Mouse (Mus musculus) small intestine, adult 2 months (tissue): ENCODE results near the gene Panx3. TPM values are rescaled to one million over a fixed set of nuclear protein-coding genes. Genes with fewer than 3 reads are reported as not detected.

Source experiments
- H3K27ac ChIP-seq: fragments of 200-500 bp; 2 replicates; pipeline ENCODE4 v1.5.1; 2012; ENCODE audit warnings: low read depth, low read length, control low read depth, inconsistent platforms; ENCODE audit not compliant: insufficient read depth
- H3K27me3 ChIP-seq: fragments of 200-500 bp; 2 replicates; pipeline ENCODE4 v1.6.1; 2012; ENCODE audit warnings: mild to moderate bottlenecking, moderate library complexity, low read length, inconsistent platforms; ENCODE audit not compliant: control insufficient read depth, insufficient read depth
- H3K36me3 ChIP-seq: fragments of 200-500 bp; 2 replicates; pipeline ENCODE4 v1.6.1; 2012; ENCODE audit warnings: mild to moderate bottlenecking, low read length, control low read depth, inconsistent platforms; ENCODE audit not compliant: control insufficient read depth, insufficient read depth
- H3K4me1 ChIP-seq: fragments of 200-500 bp; 2 replicates; pipeline ENCODE4 v1.6.1; 2012; ENCODE audit warnings: low read length, inconsistent platforms, mixed read lengths; ENCODE audit not compliant: control insufficient read depth, insufficient read depth, insufficient read length
- H3K4me3 ChIP-seq: fragments of 200-500 bp; 2 replicates; pipeline ENCODE4 v1.5.1; 2012; ENCODE audit warnings: low read depth, mild to moderate bottlenecking, control low read depth, inconsistent platforms, low read length, moderate library complexity
- CTCF ChIP-seq: fragments of 200-500 bp; IDR thresholded peaks from 2 replicates; pipeline ENCODE4 v1.5.1; 2012; ENCODE audit warnings: low read depth, mild to moderate bottlenecking, control low read depth, inconsistent platforms, low read length, moderate library complexity, mixed read lengths; ENCODE audit not compliant: insufficient replicate concordance, insufficient read length; ENCODE audit errors: extremely low read depth
- POLR2A ChIP-seq: fragments of 200-500 bp; IDR thresholded peaks from 2 replicates; pipeline ENCODE4 v1.6.1; 2012; ENCODE audit warnings: low read depth, mild to moderate bottlenecking, control low read depth, inconsistent platforms, low read length, moderate library complexity
- WGBS: fragments of 180-500 bp; shearing (Covaris S2); methylation state at CpG from one replicate; pipeline ENCODE4 v1.1.7; 2018; 5-methylcytosine and 5-hydroxymethylcytosine counted together
- polyA plus RNA-seq: library from polyadenylated mRNA; depleted of rRNA; stranded (reverse); fragments of >200 nt; gene quantifications from 2 replicates; pipeline ENCODE4 v1.2.3, GENCODE M21; 2012; rRNA removed

Gene Panx3
- polyA plus RNA-seq, 1 experiment = not detected

- TF ChIP-seq POLR2A (no peak), CTCF (no peak)
- Histone ChIP-seq H3K27me3 (no peaks in the 10 kb centered on the region), H3K27ac (no peak overlapping the region), H3K36me3 (peaks cover 23% of the 10 kb centered on the region), H3K4me3 (no peak overlapping the region), H3K4me1 (no peaks in the 10 kb centered on the region)
- WGBS = 79% methylated on average over 1 of the region's 1 CpGs
Observed at GRCm38 (mm10) chr9:37624502-37624901, 44.5 kb downstream of the Panx3 start.

- Histone ChIP-seq H3K4me3 (no peak overlapping the region), H3K4me1 (no peaks in the 10 kb centered on the region), H3K27ac (no peak overlapping the region), H3K36me3 (peaks cover 20% of the 10 kb centered on the region), H3K27me3 (no peaks in the 10 kb centered on the region)
- WGBS = 91% methylated on average over 3 of the region's 3 CpGs
- no peak for TF ChIP-seq POLR2A
- TF ChIP-seq CTCF = no peak
Observed at GRCm38 (mm10) chr9:37623981-37624380, 45.1 kb downstream of the Panx3 start.

- H3K36me3 ChIP-seq = peaks cover 14% of the 10 kb centered on the region
- TF ChIP-seq CTCF = no peak
- TF ChIP-seq POLR2A = no peak
- WGBS = 89% methylated on average over 6 of the region's 6 CpGs
- H3K27me3 ChIP-seq = no peaks in the 10 kb centered on the region
- H3K4me3 ChIP-seq = no peak overlapping the region
- H3K4me1 ChIP-seq = no peaks in the 10 kb centered on the region
- H3K27ac ChIP-seq = no peak overlapping the region
Observed at GRCm38 (mm10) chr9:37621290-37621689, 47.7 kb downstream of the Panx3 start.

DNA sequence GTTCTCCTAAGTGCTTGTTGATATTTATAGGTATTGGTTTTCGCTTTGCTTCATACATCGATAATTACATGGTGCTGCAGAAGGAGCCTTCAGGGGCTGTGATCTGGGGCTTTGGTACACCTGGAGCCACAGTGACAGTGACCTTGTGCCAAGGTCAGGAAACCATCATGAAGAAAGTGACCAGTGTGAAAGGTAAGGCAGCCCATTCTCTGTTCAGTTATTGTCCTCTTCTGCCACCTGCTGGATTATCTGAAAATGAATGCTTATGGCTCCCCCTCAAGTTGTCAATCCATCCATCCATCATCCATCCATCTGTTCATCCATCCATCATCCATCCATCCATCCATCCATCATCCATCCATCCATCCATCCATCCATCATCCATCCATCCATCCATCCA is 52.3 kb downstream of the Panx3 start:
- no peak overlapping the region for H3K4me3 ChIP-seq
- no peaks in the 10 kb centered on the region for H3K4me1 ChIP-seq
- 58% methylated on average over 2 of the region's 2 CpGs for WGBS
- H3K27ac ChIP-seq = no peak overlapping the region
- TF ChIP-seq CTCF = peak; percentile 41; the same call in 1 of the 2 replicates
- TF ChIP-seq POLR2A = no peak
- H3K27me3 ChIP-seq = no peaks in the 10 kb centered on the region
- H3K36me3 ChIP-seq = 0 out of 2 replicates have a peak, but pooled peaks cover 1% of the 10 kb centered on the region

DNA sequence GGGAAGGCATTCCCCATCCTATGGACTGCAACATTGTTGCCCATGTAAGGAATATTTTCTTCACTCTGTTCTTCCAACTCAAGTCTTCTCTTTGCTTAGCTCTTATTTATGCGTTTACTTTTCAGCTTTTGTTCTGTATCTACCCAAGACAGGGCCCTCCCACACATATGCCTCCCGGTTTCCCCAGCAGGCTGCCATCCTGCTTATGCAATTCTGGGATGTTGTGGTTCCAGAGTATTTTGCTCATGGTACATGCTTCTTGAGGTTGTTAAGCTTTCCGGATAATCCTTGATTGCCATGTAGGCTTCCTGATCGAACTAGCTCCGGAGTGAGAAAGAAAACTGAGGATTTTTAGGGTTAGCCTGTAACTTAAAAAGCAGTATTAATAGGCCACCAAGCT is 53.8 kb downstream of the Panx3 start:
- H3K27ac ChIP-seq = no peak overlapping the region
- H3K27me3 ChIP-seq = no peaks in the 10 kb centered on the region
- H3K4me1 ChIP-seq = no peaks in the 10 kb centered on the region
- no peak overlapping the region for H3K4me3 ChIP-seq
- TF ChIP-seq POLR2A (no peak), CTCF (no peak)
- WGBS = 87% methylated on average over 5 of the region's 5 CpGs
- 0 out of 2 replicates have a peak, but pooled peaks cover 1% of the 10 kb centered on the region for H3K36me3 ChIP-seq

DNA sequence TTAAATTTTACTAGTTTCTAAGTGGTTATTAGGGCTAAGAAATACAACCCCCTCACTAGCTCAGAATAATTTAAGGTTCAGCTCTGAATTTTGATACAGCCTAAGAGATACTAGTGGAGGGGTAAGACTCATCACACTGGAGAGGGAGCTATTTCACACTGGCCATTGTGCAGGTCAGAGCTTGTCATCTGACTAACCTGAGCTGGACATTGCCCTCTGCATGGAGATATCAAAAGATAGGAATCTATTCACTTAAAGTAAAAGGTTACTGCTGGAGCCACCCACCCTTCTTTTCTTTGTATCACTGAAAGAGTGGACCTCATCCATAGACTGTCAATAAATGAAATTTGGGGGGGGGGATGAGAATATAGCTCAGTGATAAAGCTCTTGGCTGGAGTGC is 54.7 kb downstream of the Panx3 start:
- no peaks in the 10 kb centered on the region for H3K4me1 ChIP-seq
- 0 out of 2 replicates have a peak, but pooled peaks cover 1% of the 10 kb centered on the region for H3K36me3 ChIP-seq
- H3K4me3 ChIP-seq = peak overlapping the region; percentile 83; the same call in 1 of the 2 replicates
- H3K27ac ChIP-seq = peak overlapping the region; percentile 69
- H3K27me3 ChIP-seq = no peaks in the 10 kb centered on the region
- TF ChIP-seq POLR2A (no peak), CTCF (no peak)

DNA sequence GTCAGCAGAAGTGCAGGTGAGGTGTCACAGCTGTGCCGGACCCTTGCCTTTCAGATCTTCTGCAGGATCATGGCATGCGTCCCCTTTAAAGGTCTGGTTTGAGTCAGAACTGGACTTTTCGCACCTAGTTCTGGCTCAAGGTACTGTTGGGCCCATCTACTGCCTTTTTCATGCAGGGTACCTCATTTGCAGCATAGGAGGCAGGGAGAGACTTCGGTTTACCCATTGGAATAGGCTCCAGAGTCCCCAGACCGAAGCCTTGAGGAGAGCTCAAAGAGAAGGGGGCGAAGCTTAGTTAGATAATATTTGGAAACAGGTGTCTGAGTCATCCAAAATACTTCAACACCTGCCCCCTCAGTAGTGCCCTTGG is 55.1 kb downstream of the Panx3 start:
- TF ChIP-seq CTCF = no peak
- no peak for TF ChIP-seq POLR2A
- H3K4me3 ChIP-seq = peak overlapping the region; percentile 83
- no peaks in the 10 kb centered on the region for H3K4me1 ChIP-seq
- 0 out of 2 replicates have a peak, but pooled peaks cover 1% of the 10 kb centered on the region for H3K36me3 ChIP-seq
- no peaks in the 10 kb centered on the region for H3K27me3 ChIP-seq
- WGBS = 12% methylated on average over 6 of the region's 6 CpGs
- H3K27ac ChIP-seq = peak overlapping the region; percentile 69

DNA sequence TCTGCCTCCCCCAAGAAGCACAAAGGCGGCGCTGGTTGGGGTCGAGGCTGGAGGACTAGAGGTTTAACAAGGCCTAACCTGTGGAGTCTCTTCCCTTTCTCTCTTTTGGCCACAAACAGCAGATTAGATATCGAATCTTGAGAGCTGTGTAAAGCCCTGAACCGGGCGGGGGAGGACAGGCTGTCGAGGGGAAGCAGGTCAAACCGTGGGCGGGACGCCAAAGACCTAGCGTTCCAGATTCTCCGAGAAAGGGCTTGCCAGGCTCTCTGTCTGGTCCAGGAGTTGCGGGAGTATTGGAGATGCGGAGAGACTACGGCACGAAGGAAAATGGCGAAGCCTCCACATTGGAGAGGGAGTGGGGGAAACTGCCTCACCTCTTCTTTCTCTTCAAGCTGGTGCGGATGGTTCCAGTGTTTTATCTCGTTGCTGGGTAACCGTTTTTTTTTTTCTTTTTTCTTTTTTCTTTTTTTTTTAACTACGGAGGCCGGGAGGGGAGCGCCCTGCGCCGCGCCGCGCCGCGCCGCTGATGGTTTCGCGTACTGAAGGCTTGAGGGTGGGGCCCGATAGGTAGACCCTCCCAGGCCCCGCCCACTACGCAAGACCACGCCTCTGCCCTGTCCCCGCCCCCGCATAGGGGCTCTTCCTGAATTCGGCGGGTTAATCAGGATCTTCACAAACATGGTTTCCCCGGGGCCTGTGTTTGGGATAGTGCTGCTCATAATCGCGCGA is 55.7 kb downstream of the Panx3 start, which contains the start of gene Spa17:
Gene Spa17 (minus strand): TSS at position 541 of the 729 bp plus-strand sequence.
- H3K27ac ChIP-seq = peak within 1 kb of the TSS; percentile 69
- under 1% methylated on average over 45 of the region's 45 CpGs for WGBS
- H3K4me3 ChIP-seq = peak within 1 kb of the TSS; percentile 83
- no peaks in the 10 kb centered on the region for H3K4me1 ChIP-seq
- H3K36me3 ChIP-seq = 0 out of 2 replicates have a peak, but pooled peaks cover 1% of the 10 kb centered on the region
- H3K27me3 ChIP-seq = no peaks in the 10 kb centered on the region
- TF ChIP-seq CTCF (no peak), POLR2A (no peak; the same call in 1 of the 2 replicates)

Other genes starting within 250 kb of the Panx3 start
- gene Robo3, start 236.0 kb downstream of the Panx3 start, polyA plus RNA-seq = 0.96 and 1.9 TPM in 2 replicates
- gene Msantd2, start 179.9 kb downstream of the Panx3 start, polyA plus RNA-seq = 11.8 and 16.2 TPM in 2 replicates
- 10.1 and 13.6 TPM in 2 replicates for gene Esam, start 141.2 kb downstream of the Panx3 start, polyA plus RNA-seq
- gene Vsig2, start 130.0 kb downstream of the Panx3 start, polyA plus RNA-seq = 2.7 and 56.1 TPM in 2 replicates
- 3.1 and 7.8 TPM in 2 replicates for gene Nrgn, start 116.3 kb downstream of the Panx3 start, polyA plus RNA-seq
- 2.7 and 8.0 TPM in 2 replicates for gene Siae, start 113.5 kb downstream of the Panx3 start, polyA plus RNA-seq
- gene Spa17, start 55.5 kb downstream of the Panx3 start, polyA plus RNA-seq = 0.39 and 0.42 TPM in 2 replicates
- 22.4 and 45.1 TPM in 2 replicates for gene Tbrg1, start 11.9 kb downstream of the Panx3 start, polyA plus RNA-seq
- not detected in 2 replicates for gene Olfr160, start 47.0 kb upstream of the Panx3 start, polyA plus RNA-seq
- not detected in 2 replicates for gene Olfr874, start 75.9 kb upstream of the Panx3 start, polyA plus RNA-seq
- gene Olfr875, start 102.6 kb upstream of the Panx3 start, polyA plus RNA-seq = not detected in 2 replicates
- not detected in 2 replicates for gene Olfr876, start 133.8 kb upstream of the Panx3 start, polyA plus RNA-seq
- 0.18 TPM in 1 of 2 replicates, not detected in the other for gene Olfr877, start 185.0 kb upstream of the Panx3 start, polyA plus RNA-seq
- not detected in 2 replicates for gene Olfr145, start 227.5 kb upstream of the Panx3 start, polyA plus RNA-seq
- gene Olfr878, start 248.6 kb upstream of the Panx3 start, polyA plus RNA-seq = not detected in 2 replicates